Mouse (Mus musculus) kidney, postnatal 14 days (tissue): ENCODE measurements around the gene Rgs1.

ENCODE experiments used
- DNase-seq: peaks from one replicate; pipeline ENCODE4 v3.0.0; 2022; ENCODE audit warnings: mixed read lengths

Rgs1 gene

DNA sequence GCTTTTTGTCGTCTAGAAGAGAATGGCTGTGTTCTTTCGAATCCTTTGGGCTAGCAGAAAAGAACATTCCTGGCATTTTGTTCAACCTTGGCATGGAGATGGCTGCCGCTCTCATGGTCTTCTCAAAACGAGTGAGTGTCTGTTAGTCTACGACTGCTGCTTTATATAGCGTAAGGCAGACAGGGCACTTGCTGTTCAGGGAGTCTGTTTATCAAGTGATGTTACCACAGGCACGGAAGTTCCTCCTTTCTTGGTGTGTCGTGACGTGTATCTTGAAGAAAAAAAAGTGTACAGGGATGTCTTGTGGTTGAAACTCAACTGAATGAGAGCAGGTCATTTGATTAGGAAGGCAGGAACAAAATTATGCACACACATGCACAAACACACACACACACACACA, at the start of gene Rgs1:
Gene Rgs1, minus strand, starts transcription at position 320 of the 400 bp plus-strand sequence.
- no peak for DNase-seq

DNA sequence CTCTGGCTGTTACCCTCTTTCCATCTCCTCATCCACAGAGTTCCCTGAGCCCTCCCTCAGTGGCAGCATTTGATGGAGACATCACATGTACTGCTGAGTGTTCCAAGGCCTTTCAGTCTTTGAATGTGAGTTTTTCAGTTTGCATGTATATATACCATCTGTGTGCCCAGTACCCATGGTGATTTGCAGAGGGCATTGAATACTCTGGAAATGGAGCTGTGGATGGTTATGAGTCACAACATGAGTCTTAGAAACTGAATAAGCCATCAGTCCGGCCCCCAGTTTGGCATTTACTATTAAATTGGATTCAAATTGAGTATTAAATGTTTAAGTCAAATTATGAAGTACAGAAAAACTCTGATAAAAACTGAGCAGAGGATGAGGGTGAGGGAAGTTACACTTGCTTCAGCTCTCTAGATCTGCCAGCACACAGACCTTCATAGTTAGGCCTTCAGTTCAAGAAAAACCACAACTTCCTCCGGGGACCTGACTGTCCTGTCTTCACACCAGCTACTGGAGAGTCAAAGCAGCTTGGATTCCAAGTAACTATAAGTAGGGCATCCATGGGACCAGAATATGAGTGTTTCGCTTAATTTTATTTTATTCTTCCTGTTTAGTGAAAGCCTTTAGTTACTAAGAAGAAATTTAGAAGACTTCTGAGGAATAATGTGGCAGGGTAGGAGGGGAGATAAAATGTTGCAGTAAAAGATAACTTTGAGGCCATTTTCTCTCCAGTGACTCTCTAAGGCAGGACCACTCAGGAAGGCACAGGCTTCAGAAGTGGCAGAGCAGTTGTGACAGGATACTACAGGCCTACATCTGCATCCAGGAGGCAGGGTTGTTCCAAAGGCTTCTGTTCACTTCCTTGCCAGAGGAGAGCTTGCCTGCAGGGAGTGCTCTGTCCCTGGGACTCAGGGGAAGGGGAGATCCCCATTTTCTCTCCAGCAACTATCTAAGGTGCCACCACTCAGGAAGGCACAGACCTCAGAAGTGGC, 34.3 kb upstream of the Rgs1 start:
- no peak for DNase-seq

DNA sequence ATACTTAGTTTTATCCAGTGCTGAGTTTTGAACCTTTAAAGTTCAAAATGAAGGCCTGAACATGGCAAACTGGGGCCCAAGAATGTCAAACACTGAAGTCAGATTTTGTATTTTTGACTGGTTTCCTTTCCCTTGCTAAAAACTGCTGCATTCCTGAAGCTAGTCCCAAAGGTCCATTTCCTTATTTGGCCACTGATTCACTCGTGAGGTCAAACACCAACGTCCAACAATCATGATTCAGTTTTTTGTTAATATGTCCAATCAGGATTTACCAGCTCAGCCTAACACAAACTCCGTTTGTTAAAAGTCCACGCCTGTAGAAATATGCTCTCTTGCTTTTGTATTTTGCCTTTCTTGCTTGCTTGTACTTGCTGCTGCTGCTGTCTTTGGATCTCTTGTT, 31.0 kb upstream of the Rgs1 start:
- DNase-seq, result no peak

DNA sequence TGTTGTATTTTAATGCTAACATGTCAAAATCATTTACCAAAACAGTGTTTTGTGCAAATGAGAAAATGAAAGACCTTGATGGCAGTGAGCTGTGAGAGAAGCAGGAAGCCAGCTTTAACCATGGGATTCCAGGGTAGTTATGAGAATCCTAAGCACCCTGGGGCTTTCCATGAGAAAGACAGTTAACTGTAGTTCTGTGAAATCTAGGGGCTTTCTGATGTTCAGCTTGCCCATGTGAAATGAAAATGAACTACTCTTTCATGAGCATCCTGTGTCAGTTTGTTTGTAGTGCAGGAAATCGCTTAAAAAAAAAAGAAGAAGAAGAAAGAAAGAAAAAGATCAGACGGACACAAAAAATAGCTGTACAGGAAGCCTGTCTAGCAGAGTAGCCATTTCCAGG, 23.9 kb upstream of the Rgs1 start:
- no peak for DNase-seq

DNA sequence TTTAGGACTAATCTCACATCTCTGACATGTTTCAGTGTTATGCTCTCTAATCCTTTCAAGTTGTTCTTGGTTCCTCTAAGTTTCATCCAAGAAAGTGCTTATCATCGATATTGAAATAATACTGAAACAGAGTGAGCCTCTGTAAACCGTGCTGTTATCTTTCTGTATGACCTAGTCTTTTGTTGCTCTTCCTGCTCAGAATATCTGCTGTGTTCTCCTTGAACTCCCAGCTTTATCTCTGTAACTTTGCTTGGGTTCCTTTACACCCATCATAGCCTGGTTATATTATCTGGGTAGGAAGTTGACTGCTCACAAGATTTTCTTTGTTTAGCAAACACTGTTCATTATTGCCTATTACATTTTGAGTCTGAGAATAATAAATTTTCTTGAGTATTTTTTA, 20.1 kb upstream of the Rgs1 start:
- DNase-seq, result no peak

DNA sequence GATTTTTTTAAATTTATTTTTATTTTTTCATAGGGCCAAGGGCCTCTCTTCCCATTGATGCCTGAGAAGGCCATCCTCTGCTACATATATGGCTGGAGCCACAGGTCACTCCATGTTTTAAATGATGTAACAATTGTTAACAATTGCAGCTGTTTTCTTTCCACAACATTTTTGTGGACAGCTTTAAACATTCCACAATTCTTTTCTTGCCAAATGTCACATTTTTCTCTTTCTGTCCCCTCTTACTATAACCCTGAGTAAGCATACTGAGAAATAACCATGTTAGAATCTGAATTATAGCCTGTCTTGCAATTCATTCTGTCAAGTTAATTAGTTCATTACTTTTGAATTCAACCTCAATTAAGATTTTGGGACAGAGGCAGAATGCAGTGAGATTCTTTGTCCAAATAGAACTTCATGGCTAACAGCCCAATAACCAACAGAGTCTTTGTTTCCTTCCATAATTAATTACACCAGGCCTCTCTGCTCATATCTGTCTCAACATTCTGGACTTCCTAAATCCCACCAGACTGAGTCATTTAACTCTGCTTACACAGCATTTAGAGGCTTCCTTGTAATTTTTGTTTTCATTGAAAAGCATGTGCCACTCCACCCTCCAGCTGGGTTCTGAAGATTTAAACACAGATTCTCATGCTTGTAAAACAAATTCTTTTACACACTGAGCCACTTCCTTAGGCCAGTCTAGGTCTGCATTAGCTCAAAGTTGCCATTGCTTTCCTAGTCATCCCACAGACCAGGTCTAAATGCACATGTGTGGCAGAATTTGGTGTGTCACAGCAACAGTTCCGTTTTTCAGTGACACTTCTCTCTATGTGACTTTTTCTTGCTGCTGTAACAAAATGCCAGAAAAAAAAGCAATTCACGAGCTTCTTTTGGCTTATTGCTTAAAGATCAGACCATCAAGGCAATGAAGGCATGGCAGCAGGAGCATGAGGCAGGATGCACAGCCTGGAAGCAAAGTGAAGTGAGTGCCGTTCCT, 18.7 kb upstream of the Rgs1 start:
- peak; percentile 7 for DNase-seq

DNA sequence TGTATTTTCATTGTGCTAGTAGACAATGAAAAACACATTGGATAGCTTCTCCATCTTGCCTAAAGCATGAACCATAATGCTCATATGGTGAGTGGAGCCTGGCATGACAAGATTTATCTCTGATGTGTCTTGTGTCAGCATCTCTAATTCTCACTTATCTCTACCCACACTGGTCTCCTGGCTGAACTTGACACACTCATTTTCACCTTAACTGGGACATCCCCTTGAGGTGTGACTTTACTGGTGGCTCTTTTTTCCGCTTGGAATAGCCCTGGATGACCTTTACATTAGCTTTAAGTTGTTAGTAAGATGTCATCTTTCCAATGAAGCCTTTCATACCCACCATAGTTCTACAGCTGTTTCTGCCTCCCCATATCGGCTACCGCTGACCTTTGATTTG, 15.0 kb upstream of the Rgs1 start:
- DNase-seq, result no peak

DNA sequence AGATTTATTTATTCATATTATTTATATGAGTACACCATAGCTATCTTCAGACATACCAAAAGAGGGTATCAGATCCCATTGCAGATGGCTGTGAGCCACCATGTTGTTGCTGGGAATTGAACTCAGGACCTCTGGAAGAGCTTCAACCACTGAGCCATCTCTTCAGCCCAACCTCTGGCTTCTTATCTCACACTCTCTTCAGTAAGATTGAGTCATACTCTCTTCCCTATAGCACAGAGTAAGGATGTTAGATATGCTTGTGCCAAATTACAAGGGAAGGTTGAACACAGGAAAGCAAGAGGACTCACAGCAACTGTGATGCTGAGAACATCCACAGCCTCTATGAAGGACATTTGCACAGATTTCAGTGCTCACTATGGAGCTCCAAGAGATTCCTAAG, 13.0 kb upstream of the Rgs1 start:
- DNase-seq, result no peak

DNA sequence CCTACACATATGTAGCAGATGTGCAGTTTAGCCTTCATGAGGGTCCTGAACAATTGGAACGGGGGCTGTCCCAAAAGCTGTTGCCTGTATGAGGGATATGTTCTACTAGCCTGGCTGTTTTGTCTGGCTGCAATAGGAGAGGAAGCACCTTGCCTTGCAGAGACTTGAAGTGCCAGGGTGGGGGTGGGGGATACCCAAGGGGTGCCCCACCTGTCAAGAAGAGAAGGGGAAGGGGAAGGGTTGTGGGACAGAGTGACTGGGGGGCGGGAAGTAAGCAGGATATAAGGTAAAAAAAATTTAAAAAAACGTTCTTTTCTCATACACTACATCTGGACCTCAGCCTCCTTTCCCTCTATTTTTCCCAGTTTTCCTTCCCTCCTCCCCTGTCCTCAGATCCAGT, 9.7 kb upstream of the Rgs1 start:
- no peak for DNase-seq

DNA sequence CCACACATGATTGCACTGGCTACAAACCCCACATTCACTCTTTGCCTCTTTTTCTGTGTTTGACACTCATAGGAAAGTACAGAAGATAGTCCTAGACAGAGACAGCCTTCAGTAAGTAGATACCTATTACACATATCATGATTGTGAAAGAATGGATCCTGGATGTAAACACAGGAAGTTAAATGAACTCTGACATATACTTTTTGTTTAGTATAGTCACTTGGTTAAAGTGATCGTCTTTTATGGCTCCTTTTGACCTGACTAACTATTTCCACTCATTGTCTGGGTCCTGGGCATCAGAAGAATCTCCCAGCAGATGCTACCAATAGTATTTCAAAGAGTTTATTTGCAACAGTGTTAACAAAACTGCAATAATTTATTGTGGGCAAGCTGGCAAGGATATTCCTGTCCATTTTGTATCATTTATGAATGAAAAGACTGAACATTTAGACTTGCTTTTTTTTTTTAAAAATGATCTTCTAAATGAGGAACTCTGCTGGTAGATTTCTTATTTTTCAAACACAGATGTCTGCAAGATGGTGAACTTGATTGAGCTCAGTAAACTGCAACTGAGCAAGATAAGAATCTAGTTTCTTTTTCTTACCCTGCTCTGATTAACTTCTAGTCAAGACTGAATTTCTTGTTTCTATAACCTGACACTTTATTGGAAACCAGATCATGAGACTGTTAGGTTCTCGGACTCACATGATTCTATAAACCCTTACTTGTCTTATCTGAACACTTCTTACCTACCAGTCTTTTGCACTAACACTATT, 7.7 kb upstream of the Rgs1 start:
- no peak for DNase-seq

DNA sequence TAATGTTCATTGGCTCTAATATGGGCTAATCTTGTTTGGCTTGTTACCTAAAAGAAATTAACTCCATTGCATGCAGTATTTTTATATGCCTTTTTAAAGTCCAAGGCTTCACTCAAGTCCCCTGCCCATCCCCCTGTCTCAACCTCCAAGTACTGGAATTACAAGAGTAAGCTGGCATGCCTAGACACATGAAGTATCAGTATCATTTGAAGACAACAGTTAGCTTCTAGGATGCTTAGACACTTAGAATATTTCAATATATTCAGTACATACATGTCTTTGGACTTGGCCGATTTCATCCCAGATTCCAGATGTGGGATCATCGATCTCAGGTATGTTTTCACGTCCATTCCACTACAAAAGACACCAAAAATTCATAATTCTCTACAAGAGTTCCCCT, 836 bp downstream of the Rgs1 start:
- DNase-seq, result no peak

DNA sequence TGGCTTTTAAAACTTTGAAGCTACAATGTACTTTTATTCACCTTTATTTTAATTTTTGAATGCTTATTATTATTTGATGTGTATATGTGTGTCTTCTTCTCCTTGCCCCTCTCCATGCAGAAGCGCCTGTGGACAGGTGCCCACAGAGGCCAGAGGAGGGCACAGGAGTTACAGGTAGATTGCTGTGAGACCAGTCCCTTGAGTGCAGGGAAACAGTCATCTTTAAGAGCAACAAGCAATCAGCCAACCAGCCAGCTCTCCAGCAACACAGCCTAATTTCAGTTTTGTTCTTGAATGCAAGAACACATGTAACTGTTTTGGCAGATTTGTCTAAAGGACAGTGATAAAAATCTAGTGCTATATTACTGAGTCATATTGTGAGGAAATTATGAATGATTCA, 1.7 kb downstream of the Rgs1 start:
- DNase-seq, result no peak

DNA sequence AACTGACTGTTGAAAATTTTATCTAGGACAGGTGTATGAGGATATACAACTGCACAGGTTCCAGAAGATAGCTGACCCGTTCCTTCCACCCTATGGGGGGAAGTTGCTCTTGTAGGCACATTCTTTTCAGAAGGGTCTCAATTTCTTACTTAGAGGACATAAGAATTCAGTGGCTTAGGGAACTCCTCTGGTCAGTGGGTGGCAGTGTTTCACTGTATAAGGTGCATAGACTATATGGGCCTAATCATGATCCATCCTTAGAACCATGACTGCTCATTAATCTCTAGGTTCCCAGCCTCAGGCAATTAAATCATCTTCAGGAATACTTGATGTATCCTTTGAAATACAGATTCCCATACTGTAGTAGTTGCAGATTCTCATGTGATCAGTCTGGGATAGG, 5.5 kb downstream of the Rgs1 start:
- DNase-seq, result peak; percentile 15

DNA sequence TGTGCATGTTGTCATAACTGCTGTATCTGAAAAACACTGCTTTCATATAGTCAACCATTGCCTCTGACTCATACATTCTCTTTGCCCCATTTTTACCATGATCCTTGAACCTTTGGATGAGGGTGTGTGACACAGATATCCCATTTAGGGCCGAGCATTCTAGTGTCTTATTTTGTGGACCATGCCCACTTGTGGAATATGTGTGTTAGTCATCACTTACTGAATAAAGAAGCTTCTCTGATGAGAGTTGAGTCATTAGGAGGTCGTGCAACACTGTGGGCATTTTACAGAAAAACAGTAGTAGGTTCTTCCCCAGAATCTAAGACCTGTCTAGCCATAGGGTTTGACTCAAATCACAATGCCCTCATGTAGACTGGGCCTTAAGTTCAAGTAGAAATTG, 9.8 kb downstream of the Rgs1 start:
- DNase-seq, result no peak

DNA sequence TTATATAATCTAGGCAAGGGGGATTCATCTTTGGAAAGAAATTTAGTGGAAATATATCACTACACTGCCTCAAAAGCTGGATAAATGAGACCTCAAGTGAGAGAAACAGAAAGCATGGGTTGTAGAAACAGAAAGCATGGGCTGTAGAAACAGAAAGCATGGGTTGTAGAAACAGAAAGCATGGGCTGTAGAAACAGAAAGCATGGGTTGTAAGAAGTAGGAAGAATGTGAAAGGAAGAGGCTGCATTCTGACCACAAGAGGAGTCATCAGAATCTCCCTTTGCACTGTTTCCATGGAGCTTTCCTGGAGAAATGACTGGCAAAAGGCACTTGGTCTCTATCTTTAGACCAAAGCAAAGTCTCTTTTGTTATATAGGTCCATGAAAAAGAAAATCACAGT, 33.8 kb downstream of the Rgs1 start:
- DNase-seq, result no peak

DNA sequence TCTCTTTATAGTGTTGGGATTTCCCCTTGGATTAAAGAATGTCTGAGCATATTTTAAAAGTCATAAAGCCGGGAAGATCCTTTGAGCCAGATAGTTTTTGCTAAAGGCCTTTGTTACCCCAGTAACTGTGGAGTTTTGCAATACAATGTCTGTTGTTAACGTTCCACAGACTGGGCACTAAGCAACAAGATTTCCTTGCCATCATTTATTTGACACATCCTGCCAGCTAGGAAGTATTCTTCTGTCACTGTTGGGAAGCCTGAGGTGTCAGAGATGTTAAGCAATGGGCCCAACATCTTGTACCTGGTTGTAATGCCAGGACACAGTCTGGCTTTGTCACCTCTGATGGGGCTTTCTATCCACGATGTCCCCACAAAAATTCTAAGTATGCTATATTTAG, 38.1 kb downstream of the Rgs1 start:
- DNase-seq, result no peak

DNA sequence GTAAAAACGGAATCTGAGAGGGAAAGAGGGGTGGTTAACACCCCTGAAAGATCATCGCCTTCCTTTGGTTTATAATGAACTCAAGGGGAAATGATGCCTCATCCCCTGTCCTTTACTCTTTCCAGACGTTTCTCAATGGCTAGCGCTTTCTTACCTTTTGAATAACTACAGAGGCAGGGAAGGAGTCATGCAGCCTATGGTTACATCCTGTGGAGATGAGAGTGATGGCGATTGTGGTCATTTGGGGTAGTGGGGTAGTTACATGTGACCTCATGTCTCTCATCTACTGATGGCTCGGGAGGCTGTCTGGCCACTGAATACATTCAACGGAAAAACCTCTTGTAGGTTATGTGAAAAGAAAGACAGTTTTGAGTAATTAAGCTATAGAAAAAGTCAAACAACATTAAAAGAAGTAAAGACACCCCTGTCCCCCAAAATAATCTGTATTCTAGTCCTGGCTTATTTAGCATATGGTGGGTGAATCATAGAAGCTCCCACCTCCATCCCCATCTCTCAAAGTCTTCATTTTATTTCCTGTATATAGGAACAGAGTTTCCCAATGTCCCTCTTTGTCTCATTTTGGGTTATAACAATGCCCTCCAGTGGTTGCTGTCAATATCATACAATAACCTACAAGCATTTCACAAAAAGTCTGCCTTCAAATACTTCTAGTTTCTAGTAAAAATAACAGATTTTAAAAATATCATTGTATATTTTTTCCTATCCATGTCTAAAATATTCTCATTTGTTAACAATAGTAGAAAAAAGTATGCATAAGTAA, 42.6 kb downstream of the Rgs1 start:
- no peak for DNase-seq

DNA sequence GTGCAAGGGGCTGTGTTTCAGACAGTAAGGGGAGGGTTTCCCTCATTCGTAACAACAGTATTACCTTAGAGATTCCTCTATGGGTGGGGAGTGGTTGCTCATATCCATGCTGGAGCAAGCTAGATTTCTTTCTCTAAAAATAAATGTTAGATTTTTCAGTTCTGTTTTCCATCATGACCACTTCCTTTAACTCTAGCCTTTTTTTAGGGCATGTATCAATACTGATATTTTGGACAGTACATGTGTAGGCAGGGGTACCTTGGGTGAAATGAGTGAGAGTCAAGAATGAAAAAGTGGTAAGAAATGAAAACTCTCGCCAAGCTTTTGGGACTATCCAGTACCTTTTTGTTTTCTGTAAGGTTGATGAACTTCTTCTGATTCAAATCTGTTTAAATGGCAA, 44.3 kb downstream of the Rgs1 start:
- no peak for DNase-seq

DNA sequence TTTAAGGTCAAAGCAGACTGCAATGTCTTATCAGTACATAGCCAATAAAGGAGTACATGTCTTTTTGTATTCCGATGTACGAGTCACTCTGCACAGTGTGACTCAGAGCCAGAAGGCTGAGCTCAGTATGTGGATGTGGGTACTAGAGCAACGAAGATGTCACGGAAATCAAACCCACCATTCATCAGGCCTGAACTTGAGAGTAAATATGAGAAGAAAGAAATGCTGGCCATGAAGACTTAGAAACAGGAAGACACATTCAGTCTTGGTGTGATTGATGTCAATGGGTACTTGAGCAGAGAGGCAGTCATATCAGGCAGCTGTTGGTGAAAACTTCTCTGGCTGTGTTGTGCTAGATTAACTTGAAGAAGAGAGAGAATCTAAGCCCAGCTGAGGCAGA, 46.1 kb downstream of the Rgs1 start:
- DNase-seq, result no peak

DNA sequence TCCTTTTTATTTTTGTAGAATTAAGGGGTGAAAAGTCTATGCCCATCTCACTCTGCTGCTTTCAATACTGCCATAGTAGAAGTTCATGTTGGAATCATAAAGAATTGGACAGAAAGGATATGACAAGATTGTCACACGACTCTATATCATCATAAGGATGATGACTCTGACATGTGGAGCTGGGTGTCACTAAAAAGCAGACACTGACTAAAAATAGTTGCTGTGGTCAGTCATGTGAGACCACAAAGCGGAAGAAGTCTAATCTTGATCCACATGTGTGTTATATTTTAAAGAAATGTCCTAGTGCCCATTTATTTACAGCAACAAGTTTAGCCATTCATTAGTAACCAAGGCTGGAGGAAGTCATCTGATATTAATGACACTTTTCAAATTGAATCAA, 48.5 kb downstream of the Rgs1 start:
- no peak for DNase-seq

DNA sequence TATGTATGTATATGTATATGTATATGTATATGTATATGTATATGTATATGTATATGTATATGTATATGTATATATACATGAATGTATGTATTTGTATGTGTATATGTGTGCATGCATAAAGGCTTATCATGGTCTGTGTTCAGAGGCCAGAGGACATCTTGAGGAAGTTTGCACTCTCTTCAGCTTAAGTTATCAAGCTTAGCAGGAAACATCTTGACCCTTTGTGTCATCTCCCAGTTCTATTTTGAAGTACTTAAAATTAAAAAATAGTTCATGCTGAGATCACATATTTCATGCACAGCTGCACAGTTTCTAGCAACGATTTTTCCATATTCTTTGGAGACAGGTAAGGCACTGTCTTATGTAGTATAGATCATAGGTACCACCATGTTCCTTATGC, 49.5 kb downstream of the Rgs1 start:
- no peak for DNase-seq

DNA sequence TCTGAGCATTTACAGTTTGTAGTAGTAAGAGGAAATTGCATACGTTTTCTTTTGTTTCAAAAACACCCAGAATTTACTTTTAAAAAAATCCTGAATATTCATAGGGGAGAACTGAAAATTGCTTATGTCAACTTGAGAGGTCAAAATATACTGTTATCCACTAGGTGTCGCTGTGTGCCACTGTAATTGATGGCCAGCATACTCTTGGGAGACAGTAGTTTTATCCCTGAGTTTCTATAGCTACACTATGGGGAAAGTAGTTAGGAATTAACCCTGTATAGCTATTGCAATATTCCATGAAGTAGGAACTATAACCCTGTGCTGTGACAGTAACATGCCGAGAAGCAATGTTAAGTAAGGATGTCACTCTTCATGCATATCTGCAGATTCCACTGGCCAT, 51.4 kb downstream of the Rgs1 start:
- DNase-seq, result peak; percentile 40
